Mouse (Mus musculus): Measurements from ENCODE around the gene Btbd3. TPM values are rescaled to one million over a fixed set of nuclear protein-coding genes. Genes with fewer than 3 reads are reported as not detected.

Btbd3 gene
- polyA plus RNA-seq, 1 experiment from 2014 or later, result 8.9 TPM

GRCm38 (mm10) chr2:138337886-138338494, 81.6 kb downstream of the Btbd3 start:
- Histone ChIP-seq H3K9ac (ENCODE audit: low read length) (no peak overlapping the region), H3K27ac (ENCODE audit: low read length) (no peak overlapping the region), H3K27me3 (ENCODE audit: control insufficient read depth, insufficient read depth, low read length) (no peaks in the 10 kb centered on the region), H3K4me1 (ENCODE audit: control insufficient read depth, insufficient read depth, low read length) (no peaks in the 10 kb centered on the region), H3K9me3 (replicated peaks; ENCODE audit: control insufficient read depth, low read length) (no peaks in the 10 kb centered on the region), H3K36me3 (ENCODE audit: control insufficient read depth, insufficient read depth) (no peaks in the 10 kb centered on the region), H3K4me2 (ENCODE audit: low read depth, low read length) (no peak overlapping the region), H3K4me3 (ENCODE audit: low read length) (no peak overlapping the region)
- 75% methylated on average over 6 of the region's 6 CpGs for WGBS
- ATAC-seq (replicated peaks; ENCODE audit: extremely low read depth, insufficient read depth, low FRiP score), result no peak

GRCm38 (mm10) chr2:138338524-138338923, 82.2 kb downstream of the Btbd3 start:
- Histone ChIP-seq H3K9ac (ENCODE audit: low read length) (no peak overlapping the region), H3K36me3 (ENCODE audit: control insufficient read depth, insufficient read depth) (no peaks in the 10 kb centered on the region), H3K27me3 (ENCODE audit: control insufficient read depth, insufficient read depth, low read length) (no peaks in the 10 kb centered on the region), H3K4me1 (ENCODE audit: control insufficient read depth, insufficient read depth, low read length) (no peaks in the 10 kb centered on the region), H3K27ac (ENCODE audit: low read length) (no peak overlapping the region), H3K4me3 (ENCODE audit: low read length) (no peak overlapping the region), H3K4me2 (ENCODE audit: low read depth, low read length) (no peak overlapping the region), H3K9me3 (replicated peaks; ENCODE audit: control insufficient read depth, low read length) (no peaks in the 10 kb centered on the region)
- ATAC-seq (replicated peaks; ENCODE audit: extremely low read depth, insufficient read depth, low FRiP score), result no peak
- WGBS, result 52% methylated on average over 1 of the region's 1 CpGs

- H3K27ac ChIP-seq (ENCODE audit: low read length), result no peak overlapping the region
- H3K27me3 ChIP-seq (ENCODE audit: control insufficient read depth, insufficient read depth, low read length), result no peaks in the 10 kb centered on the region
- no peak overlapping the region for H3K4me3 ChIP-seq (ENCODE audit: low read length)
- no peak overlapping the region for H3K9ac ChIP-seq (ENCODE audit: low read length)
- H3K4me2 ChIP-seq (ENCODE audit: low read depth, low read length), result no peak overlapping the region
- H3K4me1 ChIP-seq (ENCODE audit: control insufficient read depth, insufficient read depth, low read length), result no peaks in the 10 kb centered on the region
- no peaks in the 10 kb centered on the region for H3K36me3 ChIP-seq (ENCODE audit: control insufficient read depth, insufficient read depth)
- no peak for ATAC-seq (replicated peaks; ENCODE audit: extremely low read depth, insufficient read depth, low FRiP score)
- H3K9me3 ChIP-seq (replicated peaks; ENCODE audit: control insufficient read depth, low read length), result no peaks in the 10 kb centered on the region
- 69% methylated on average over 3 of the region's 3 CpGs for WGBS
Observed at GRCm38 (mm10) chr2:138355366-138355765, 99.0 kb downstream of the Btbd3 start.

- Histone ChIP-seq H3K27me3 (ENCODE audit: control insufficient read depth, insufficient read depth, low read length) (no peaks in the 10 kb centered on the region), H3K4me2 (ENCODE audit: low read depth, low read length) (no peak overlapping the region), H3K9ac (ENCODE audit: low read length) (no peak overlapping the region), H3K4me3 (ENCODE audit: low read length) (no peak overlapping the region), H3K36me3 (ENCODE audit: control insufficient read depth, insufficient read depth) (no peaks in the 10 kb centered on the region), H3K9me3 (replicated peaks; ENCODE audit: control insufficient read depth, low read length) (no peaks in the 10 kb centered on the region), H3K4me1 (ENCODE audit: control insufficient read depth, insufficient read depth, low read length) (no peaks in the 10 kb centered on the region), H3K27ac (ENCODE audit: low read length) (no peak overlapping the region)
- no peak; the same call in 1 of the 2 replicates for ATAC-seq (replicated peaks; ENCODE audit: extremely low read depth, insufficient read depth, low FRiP score)
- 68% methylated on average over 5 of the region's 5 CpGs for WGBS
Observed at GRCm38 (mm10) chr2:138362474-138362873, 106.1 kb downstream of the Btbd3 start.

DNA sequence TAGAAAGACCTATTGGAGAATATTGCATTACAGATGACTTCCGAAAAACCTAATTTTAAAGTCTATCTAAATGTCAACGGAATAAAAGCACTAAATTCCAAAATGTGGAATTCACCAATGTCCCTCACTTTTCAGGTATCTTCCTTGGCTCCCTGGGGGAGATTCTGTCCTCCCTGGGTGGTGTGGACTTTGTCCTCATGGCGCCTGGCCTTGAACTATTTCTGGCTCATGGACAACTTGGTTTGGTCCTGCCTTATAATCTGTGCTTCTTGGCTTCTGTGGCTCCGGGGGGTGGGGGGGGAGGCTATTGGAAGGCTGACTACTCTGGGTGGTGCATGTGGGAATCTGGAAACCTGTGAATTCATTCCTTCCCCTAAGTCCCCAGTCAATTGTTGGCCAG, 109.0 kb downstream of the Btbd3 start:
- Histone ChIP-seq H3K4me3 (ENCODE audit: low read length) (no peak overlapping the region), H3K36me3 (ENCODE audit: control insufficient read depth, insufficient read depth) (no peaks in the 10 kb centered on the region), H3K27ac (ENCODE audit: low read length) (no peak overlapping the region), H3K4me1 (ENCODE audit: control insufficient read depth, insufficient read depth, low read length) (no peaks in the 10 kb centered on the region), H3K4me2 (ENCODE audit: low read depth, low read length) (no peak overlapping the region), H3K9me3 (replicated peaks; ENCODE audit: control insufficient read depth, low read length) (no peaks in the 10 kb centered on the region), H3K9ac (ENCODE audit: low read length) (no peak overlapping the region), H3K27me3 (ENCODE audit: control insufficient read depth, insufficient read depth, low read length) (no peaks in the 10 kb centered on the region)
- WGBS, result 75% methylated on average over 4 of the region's 4 CpGs
- ATAC-seq (replicated peaks; ENCODE audit: extremely low read depth, insufficient read depth, low FRiP score), result no peak

- H3K36me3 ChIP-seq (ENCODE audit: control insufficient read depth, insufficient read depth), result no peaks in the 10 kb centered on the region
- 81% methylated on average over 5 of the region's 5 CpGs for WGBS
- no peak overlapping the region for H3K9ac ChIP-seq (ENCODE audit: low read length)
- no peak overlapping the region for H3K4me2 ChIP-seq (ENCODE audit: low read depth, low read length)
- H3K9me3 ChIP-seq (replicated peaks; ENCODE audit: control insufficient read depth, low read length), result no peaks in the 10 kb centered on the region
- ATAC-seq (replicated peaks; ENCODE audit: extremely low read depth, insufficient read depth, low FRiP score), result no peak
- no peaks in the 10 kb centered on the region for H3K27me3 ChIP-seq (ENCODE audit: control insufficient read depth, insufficient read depth, low read length)
- H3K4me1 ChIP-seq (ENCODE audit: control insufficient read depth, insufficient read depth, low read length), result no peaks in the 10 kb centered on the region
- H3K27ac ChIP-seq (ENCODE audit: low read length), result no peak overlapping the region
- no peak overlapping the region for H3K4me3 ChIP-seq (ENCODE audit: low read length)
Observed at GRCm38 (mm10) chr2:138374556-138374955, 118.2 kb downstream of the Btbd3 start.

GRCm38 (mm10) chr2:138378855-138379254, 122.5 kb downstream of the Btbd3 start:
- Histone ChIP-seq H3K4me2 (ENCODE audit: low read depth, low read length) (no peak overlapping the region), H3K9ac (ENCODE audit: low read length) (no peak overlapping the region), H3K36me3 (ENCODE audit: control insufficient read depth, insufficient read depth) (no peaks in the 10 kb centered on the region), H3K9me3 (replicated peaks; ENCODE audit: control insufficient read depth, low read length) (no peaks in the 10 kb centered on the region), H3K27me3 (ENCODE audit: control insufficient read depth, insufficient read depth, low read length) (no peaks in the 10 kb centered on the region), H3K27ac (ENCODE audit: low read length) (no peak overlapping the region), H3K4me1 (ENCODE audit: control insufficient read depth, insufficient read depth, low read length) (no peaks in the 10 kb centered on the region), H3K4me3 (ENCODE audit: low read length) (no peak overlapping the region)
- no peak for ATAC-seq (replicated peaks; ENCODE audit: extremely low read depth, insufficient read depth, low FRiP score)

- Histone ChIP-seq H3K27ac (ENCODE audit: low read length) (no peak overlapping the region), H3K9me3 (replicated peaks; ENCODE audit: control insufficient read depth, low read length) (no peaks in the 10 kb centered on the region), H3K4me2 (ENCODE audit: low read depth, low read length) (no peak overlapping the region), H3K36me3 (ENCODE audit: control insufficient read depth, insufficient read depth) (no peaks in the 10 kb centered on the region), H3K9ac (ENCODE audit: low read length) (no peak overlapping the region), H3K4me3 (ENCODE audit: low read length) (no peak overlapping the region), H3K27me3 (ENCODE audit: control insufficient read depth, insufficient read depth, low read length) (no peaks in the 10 kb centered on the region), H3K4me1 (ENCODE audit: control insufficient read depth, insufficient read depth, low read length) (no peaks in the 10 kb centered on the region)
- no peak for ATAC-seq (replicated peaks; ENCODE audit: extremely low read depth, insufficient read depth, low FRiP score)
- 57% methylated on average over 2 of the region's 2 CpGs for WGBS
Observed at GRCm38 (mm10) chr2:138384762-138385161, 128.4 kb downstream of the Btbd3 start.

DNA sequence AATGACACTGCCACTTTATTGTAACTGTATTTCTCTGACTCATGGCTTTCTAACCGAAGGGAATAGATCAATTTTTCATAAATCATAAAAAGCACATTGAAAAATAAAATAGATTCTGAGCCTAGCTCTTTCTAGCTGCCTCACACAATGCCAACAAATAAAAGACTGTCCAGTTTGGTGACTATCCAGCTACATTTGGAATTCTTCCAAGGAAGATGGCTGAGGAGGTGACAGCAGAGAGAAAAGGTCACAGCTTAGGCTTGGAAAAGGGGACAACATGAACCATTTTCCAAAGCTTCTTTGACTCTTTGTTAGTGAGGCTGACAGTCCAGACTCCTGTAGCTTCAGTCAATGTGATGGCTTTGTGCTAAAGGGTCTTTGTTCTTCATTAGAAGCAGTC, 132.2 kb downstream of the Btbd3 start:
- no peaks in the 10 kb centered on the region for H3K4me1 ChIP-seq (ENCODE audit: control insufficient read depth, insufficient read depth, low read length)
- no peak overlapping the region for H3K9ac ChIP-seq (ENCODE audit: low read length)
- H3K27ac ChIP-seq (ENCODE audit: low read length), result no peak overlapping the region
- no peak overlapping the region for H3K4me2 ChIP-seq (ENCODE audit: low read depth, low read length)
- H3K4me3 ChIP-seq (ENCODE audit: low read length), result no peak overlapping the region
- H3K9me3 ChIP-seq (replicated peaks; ENCODE audit: control insufficient read depth, low read length), result no peaks in the 10 kb centered on the region
- H3K27me3 ChIP-seq (ENCODE audit: control insufficient read depth, insufficient read depth, low read length), result no peaks in the 10 kb centered on the region
- no peaks in the 10 kb centered on the region for H3K36me3 ChIP-seq (ENCODE audit: control insufficient read depth, insufficient read depth)
- WGBS, result 69% methylated on average over 1 of the region's 1 CpGs
- ATAC-seq (replicated peaks; ENCODE audit: extremely low read depth, insufficient read depth, low FRiP score), result no peak

Measured in heart, embryonic 16.5 days (tissue).